Mouse (Mus musculus): Measurements from ENCODE around the gene Vmn1r19. TPM values are rescaled to one million over a fixed set of nuclear protein-coding genes. Genes with fewer than 3 reads are reported as not detected.
"Not testable (repeated sequence)": the region's sequence is repeated elsewhere in the genome, so short reads cannot be mapped to it uniquely, and the experiment has no call there.

Vmn1r19 gene
- polyA plus RNA-seq (2015; fragmentation: Nextera tagmentation; extraction: Ambion mirVana) = not detected in 2 replicates

- not testable (repeated sequence) for H3K9me3 ChIP-seq (replicated peaks); H3K4me1 ChIP-seq; H3K9ac ChIP-seq; H3K4me3 ChIP-seq (replicated peaks); H3K27me3 ChIP-seq; H3K36me3 ChIP-seq; H3K27ac ChIP-seq (replicated peaks); ATAC-seq (ENCODE audit: insufficient number of reproducible peaks, low FRiP score, low TSS enrichment, low read depth); H3K4me2 ChIP-seq (replicated peaks)
- 63% methylated on average over 3 of the region's 3 CpGs for WGBS
Observed at GRCm38 (mm10) chr6:57403480-57403879, at the start of gene Vmn1r19. Gene Vmn1r19 (plus strand): TSS chr6:57403780.

DNA sequence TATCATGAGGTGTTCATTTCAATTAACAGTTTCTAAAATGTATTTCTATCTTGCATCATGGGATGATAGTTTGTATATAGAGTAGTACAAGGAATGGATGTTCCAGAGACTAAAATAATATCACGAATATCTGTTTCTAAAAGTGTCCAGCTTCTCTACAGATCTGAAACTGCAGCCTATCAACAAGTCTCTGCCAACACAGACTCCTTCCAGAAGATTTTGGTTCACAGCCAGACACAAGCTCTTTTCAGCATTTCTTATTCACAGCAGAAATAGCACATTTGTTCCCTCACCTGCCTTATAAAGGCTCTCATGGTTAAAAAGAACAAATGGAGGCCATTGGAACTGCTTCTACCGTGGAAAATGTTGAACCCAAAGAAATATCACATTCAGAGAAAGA lies 46.7 kb upstream of the Vmn1r19 start:
- no peak overlapping the region for H3K27ac ChIP-seq (replicated peaks)
- no peaks in the 10 kb centered on the region for H3K36me3 ChIP-seq
- no peaks in the 10 kb centered on the region for H3K4me1 ChIP-seq
- H3K27me3 ChIP-seq = no peaks in the 10 kb centered on the region
- WGBS = 72% methylated on average over 2 of the region's 2 CpGs
- no peak overlapping the region for H3K9ac ChIP-seq
- H3K4me3 ChIP-seq (replicated peaks) = no peak overlapping the region
- H3K9me3 ChIP-seq (replicated peaks) = no peaks in the 10 kb centered on the region
- no peak for ATAC-seq (ENCODE audit: insufficient number of reproducible peaks, low FRiP score, low TSS enrichment, low read depth)
- no peak overlapping the region for H3K4me2 ChIP-seq (replicated peaks)

- Histone ChIP-seq H3K36me3 (no peaks in the 10 kb centered on the region), H3K4me1 (no peaks in the 10 kb centered on the region), H3K4me3 (replicated peaks) (no peak within 1 kb of the TSS), H3K27me3 (no peaks in the 10 kb centered on the region), H3K27ac (replicated peaks) (no peak within 1 kb of the TSS), H3K4me2 (replicated peaks) (no peak within 1 kb of the TSS), H3K9me3 (replicated peaks) (no peaks in the 10 kb centered on the region), H3K9ac (no peak within 1 kb of the TSS)
- no peak for ATAC-seq (ENCODE audit: insufficient number of reproducible peaks, low FRiP score, low TSS enrichment, low read depth)
- WGBS = 88% methylated on average over 1 of the region's 1 CpGs
Observed at GRCm38 (mm10) chr6:57363627-57364026, 40.0 kb upstream of the Vmn1r19 start, which contains the start of gene Vmn1r17. Gene Vmn1r17 (minus strand): TSS chr6:57363727.

- not testable (repeated sequence) for ATAC-seq (ENCODE audit: insufficient number of reproducible peaks, low FRiP score, low TSS enrichment, low read depth); H3K9me3 ChIP-seq (replicated peaks); H3K4me2 ChIP-seq (replicated peaks); H3K4me1 ChIP-seq; H3K9ac ChIP-seq; H3K27ac ChIP-seq (replicated peaks); H3K36me3 ChIP-seq; H3K27me3 ChIP-seq; H3K4me3 ChIP-seq (replicated peaks)
- 90% methylated on average over 1 of the region's 1 CpGs for WGBS
Observed at GRCm38 (mm10) chr6:57365866-57366265, 37.7 kb upstream of the Vmn1r19 start.

GRCm38 (mm10) chr6:57367496-57367895 lies 36.1 kb upstream of the Vmn1r19 start:
- Histone ChIP-seq H3K9ac (no peak overlapping the region), H3K4me3 (replicated peaks) (no peak overlapping the region), H3K36me3 (no peaks in the 10 kb centered on the region), H3K27ac (replicated peaks) (no peak overlapping the region), H3K4me2 (replicated peaks) (no peak overlapping the region), H3K27me3 (no peaks in the 10 kb centered on the region), H3K4me1 (no peaks in the 10 kb centered on the region), H3K9me3 (replicated peaks) (no peaks in the 10 kb centered on the region)
- WGBS = 86% methylated on average over 1 of the region's 1 CpGs
- ATAC-seq (ENCODE audit: insufficient number of reproducible peaks, low FRiP score, low TSS enrichment, low read depth) = no peak

DNA sequence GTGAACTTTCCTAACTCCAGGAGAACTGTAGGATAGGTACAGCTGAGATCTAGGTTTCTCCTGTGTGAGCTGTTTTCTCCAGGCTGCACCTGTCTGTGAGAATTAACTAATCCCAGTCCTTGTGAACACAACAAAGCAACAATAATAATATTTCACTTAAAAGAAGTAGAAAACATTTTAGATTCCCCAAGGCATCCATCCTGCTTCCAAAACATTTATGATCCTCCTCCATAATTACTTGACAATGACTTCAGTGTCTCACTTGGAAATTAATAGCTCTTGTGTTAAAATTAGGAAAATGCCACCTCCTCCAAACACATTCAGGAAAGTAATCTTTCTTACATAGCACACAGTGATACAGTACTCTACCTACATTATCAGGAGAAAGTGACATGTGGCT lies 7.9 kb upstream of the Vmn1r19 start, which contains the start of gene Vmn1r18:
Vmn1r18 (minus strand) TSS at position 101 of the 400 bp plus-strand sequence.
- Histone ChIP-seq H3K36me3 (no peaks in the 10 kb centered on the region), H3K4me3 (replicated peaks) (no peak within 1 kb of the TSS), H3K27me3 (no peaks in the 10 kb centered on the region), H3K4me2 (replicated peaks) (no peak within 1 kb of the TSS), H3K4me1 (no peaks in the 10 kb centered on the region), H3K9ac (no peak within 1 kb of the TSS), H3K9me3 (replicated peaks) (no peaks in the 10 kb centered on the region), H3K27ac (replicated peaks) (no peak within 1 kb of the TSS)
- ATAC-seq (ENCODE audit: insufficient number of reproducible peaks, low FRiP score, low TSS enrichment, low read depth) = no peak

DNA sequence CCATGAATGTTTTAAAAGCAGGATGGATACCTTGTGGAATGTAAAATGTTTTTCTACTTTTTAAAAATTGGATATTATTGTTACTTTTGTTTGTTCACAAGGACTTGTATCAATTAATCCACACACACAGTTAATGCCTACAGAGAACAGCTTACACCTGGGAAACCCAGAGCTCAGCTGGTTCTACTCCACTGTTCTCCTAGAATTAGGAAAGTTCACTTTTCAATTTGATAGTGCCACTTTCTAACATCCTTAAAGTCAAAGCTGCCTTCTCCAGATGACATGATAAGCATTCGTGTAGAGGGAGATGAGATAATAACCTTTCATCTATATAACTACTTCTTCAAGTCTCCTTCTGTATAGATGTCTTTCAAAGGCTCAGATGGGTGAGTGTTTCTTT lies 25.1 kb downstream of the Vmn1r19 start, which contains the start of gene Vmn1r20:
Vmn1r20 (plus strand) TSS at position 301 of the 400 bp plus-strand sequence.
- Histone ChIP-seq H3K4me1 (no peaks in the 10 kb centered on the region), H3K27ac (replicated peaks) (no peak within 1 kb of the TSS), H3K9ac (no peak within 1 kb of the TSS), H3K4me3 (replicated peaks) (no peak within 1 kb of the TSS), H3K36me3 (no peaks in the 10 kb centered on the region), H3K27me3 (no peaks in the 10 kb centered on the region), H3K9me3 (replicated peaks) (no peaks in the 10 kb centered on the region), H3K4me2 (replicated peaks) (no peak within 1 kb of the TSS)
- no peak for ATAC-seq (ENCODE audit: insufficient number of reproducible peaks, low FRiP score, low TSS enrichment, low read depth)
- WGBS = 50% methylated on average over 1 of the region's 1 CpGs

GRCm38 (mm10) chr6:57431196-57431595 lies 27.6 kb downstream of the Vmn1r19 start:
- H3K4me3 ChIP-seq (replicated peaks) = no peak overlapping the region
- H3K4me1 ChIP-seq = no peaks in the 10 kb centered on the region
- WGBS = 80% methylated on average over 1 of the region's 1 CpGs
- no peaks in the 10 kb centered on the region for H3K27me3 ChIP-seq
- ATAC-seq (ENCODE audit: insufficient number of reproducible peaks, low FRiP score, low TSS enrichment, low read depth) = no peak
- no peak overlapping the region for H3K4me2 ChIP-seq (replicated peaks)
- H3K27ac ChIP-seq (replicated peaks) = no peak overlapping the region
- H3K36me3 ChIP-seq = no peaks in the 10 kb centered on the region
- no peak overlapping the region for H3K9ac ChIP-seq
- no peaks in the 10 kb centered on the region for H3K9me3 ChIP-seq (replicated peaks)

Other genes with a start within 250 kb of the Vmn1r19 start
- not detected in 2 replicates for gene Vmn1r12, start 246.9 kb upstream of the Vmn1r19 start, polyA plus RNA-seq (2015; fragmentation: Nextera tagmentation; extraction: Ambion mirVana)
- not detected in 2 replicates for gene Vmn1r13, start 200.5 kb upstream of the Vmn1r19 start, polyA plus RNA-seq (2015; fragmentation: Nextera tagmentation; extraction: Ambion mirVana)
- 0.12 TPM in 1 of 2 replicates, not detected in the other for gene Vmn1r14, start 172.1 kb upstream of the Vmn1r19 start, polyA plus RNA-seq (2015; fragmentation: Nextera tagmentation; extraction: Ambion mirVana)
- gene Vmn1r15, start 145.8 kb upstream of the Vmn1r19 start, polyA plus RNA-seq (2015; fragmentation: Nextera tagmentation; extraction: Ambion mirVana) = not detected in 2 replicates
- not detected in 2 replicates for gene Vmn1r16, start 74.3 kb upstream of the Vmn1r19 start, polyA plus RNA-seq (2015; fragmentation: Nextera tagmentation; extraction: Ambion mirVana)
- gene Vmn1r17, start 40.1 kb upstream of the Vmn1r19 start, polyA plus RNA-seq (2015; fragmentation: Nextera tagmentation; extraction: Ambion mirVana) = not detected in 2 replicates
- gene Vmn1r18, start 8.0 kb upstream of the Vmn1r19 start, polyA plus RNA-seq (2015; fragmentation: Nextera tagmentation; extraction: Ambion mirVana) = not detected in 2 replicates
- 0.20 TPM in 1 of 2 replicates, not detected in the other for gene Vmn1r20, start 25.1 kb downstream of the Vmn1r19 start, polyA plus RNA-seq (2015; fragmentation: Nextera tagmentation; extraction: Ambion mirVana)
- gene Ppm1k, start 131.7 kb downstream of the Vmn1r19 start, polyA plus RNA-seq (2015; fragmentation: Nextera tagmentation; extraction: Ambion mirVana) = 3.6 and 5.0 TPM in 2 replicates
- gene Herc6, start 177.2 kb downstream of the Vmn1r19 start, polyA plus RNA-seq (2015; fragmentation: Nextera tagmentation; extraction: Ambion mirVana) = 2.3 and 2.5 TPM in 2 replicates

All from embryonic facial prominence, embryonic 15.5 days (tissue).